Mouse (Mus musculus): ENCODE measurements around the gene Magi2. TPM values are rescaled to one million over a fixed set of nuclear protein-coding genes. Genes with fewer than 3 reads are reported as not detected.
"Not testable (repeated sequence)": the region's sequence is repeated elsewhere in the genome, so short reads cannot be mapped to it uniquely, and the experiment has no call there.

Magi2 gene
- polyA plus RNA-seq, 1 experiment from 2014 or later = 2.7 TPM

DNA sequence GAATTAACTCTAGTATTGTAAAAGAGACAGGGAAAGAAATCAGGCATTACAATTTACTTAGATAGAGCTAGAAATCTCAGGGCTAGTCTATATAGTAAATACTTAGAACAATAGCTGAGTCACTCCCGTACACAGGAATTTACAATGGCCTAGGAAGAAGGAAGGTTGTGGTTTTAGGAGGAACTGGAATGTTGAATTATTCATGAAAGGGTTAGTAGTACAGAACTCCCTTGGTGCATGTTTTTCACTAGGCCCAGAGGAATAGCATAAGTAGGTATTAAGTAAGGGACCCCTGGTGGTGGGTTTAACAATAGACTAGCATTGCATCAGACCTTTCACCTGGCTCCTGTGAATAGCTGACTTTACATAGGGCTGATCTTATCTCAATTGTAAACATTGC, 339.3 kb downstream of the Magi2 start:
- H3K4me1 ChIP-seq; H3K27ac ChIP-seq (replicated peaks); H3K9ac ChIP-seq; H3K27me3 ChIP-seq (replicated peaks); H3K36me3 ChIP-seq; H3K9me3 ChIP-seq; H3K4me2 ChIP-seq; ATAC-seq (ENCODE audit: extremely low read depth, insufficient number of reproducible peaks, low FRiP score, low TSS enrichment); H3K4me3 ChIP-seq: not testable (repeated sequence)
- 76% methylated on average over 1 of the region's 1 CpGs for WGBS

DNA sequence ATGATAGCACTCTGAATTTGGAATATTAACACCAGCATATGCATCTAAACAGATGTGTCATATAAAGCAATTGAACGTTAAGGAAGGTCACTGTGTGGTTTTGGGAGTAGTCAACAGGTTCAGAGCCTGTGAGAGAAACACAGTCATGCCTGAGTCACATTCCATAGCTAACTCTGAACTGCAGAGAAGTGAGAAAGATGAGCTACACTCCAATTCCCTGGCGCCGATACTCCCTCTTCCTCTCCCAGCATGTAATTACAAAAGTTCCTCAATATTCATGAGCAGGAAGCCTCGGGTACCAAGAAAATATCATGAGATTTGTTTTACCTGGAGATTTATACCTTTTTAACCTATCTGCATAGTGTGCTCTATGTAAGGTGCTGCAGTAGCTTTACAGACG, 380.9 kb downstream of the Magi2 start:
- no peak for ATAC-seq (ENCODE audit: extremely low read depth, insufficient number of reproducible peaks, low FRiP score, low TSS enrichment)
- H3K4me1 ChIP-seq = no peaks in the 10 kb centered on the region
- no peak overlapping the region for H3K9ac ChIP-seq
- no peak overlapping the region for H3K4me2 ChIP-seq
- no peak overlapping the region for H3K27ac ChIP-seq (replicated peaks)
- no peaks in the 10 kb centered on the region for H3K9me3 ChIP-seq
- H3K4me3 ChIP-seq = no peak overlapping the region
- 54% methylated on average over 5 of the region's 5 CpGs for WGBS
- H3K36me3 ChIP-seq = no peaks in the 10 kb centered on the region
- no peaks in the 10 kb centered on the region for H3K27me3 ChIP-seq (replicated peaks)

DNA sequence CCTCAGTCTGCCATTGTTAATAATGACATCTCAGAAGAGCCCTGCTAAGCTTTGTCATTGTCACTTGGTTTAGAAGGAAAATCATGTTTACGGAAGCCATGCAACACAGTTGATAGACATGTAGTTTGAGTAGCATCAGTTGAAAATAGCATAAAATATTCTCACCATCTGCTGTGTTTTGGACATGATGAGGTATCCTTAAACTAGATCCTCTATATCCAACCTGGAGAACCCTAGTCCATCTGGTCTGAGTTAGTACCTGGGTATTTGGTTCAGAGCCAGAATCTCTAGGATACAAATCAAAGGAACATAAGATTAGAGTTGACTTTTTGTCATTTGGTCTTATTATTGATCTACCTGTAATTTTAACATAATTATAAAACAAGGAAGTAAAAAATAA, 385.0 kb downstream of the Magi2 start:
- ATAC-seq (ENCODE audit: extremely low read depth, insufficient number of reproducible peaks, low FRiP score, low TSS enrichment) = no peak
- no peaks in the 10 kb centered on the region for H3K4me1 ChIP-seq
- H3K9me3 ChIP-seq = no peaks in the 10 kb centered on the region
- H3K4me2 ChIP-seq = no peak overlapping the region
- H3K4me3 ChIP-seq = no peak overlapping the region
- H3K36me3 ChIP-seq = no peaks in the 10 kb centered on the region
- 80% methylated on average over 1 of the region's 1 CpGs for WGBS
- no peaks in the 10 kb centered on the region for H3K27me3 ChIP-seq (replicated peaks)
- no peak overlapping the region for H3K27ac ChIP-seq (replicated peaks)
- no peak overlapping the region for H3K9ac ChIP-seq

DNA sequence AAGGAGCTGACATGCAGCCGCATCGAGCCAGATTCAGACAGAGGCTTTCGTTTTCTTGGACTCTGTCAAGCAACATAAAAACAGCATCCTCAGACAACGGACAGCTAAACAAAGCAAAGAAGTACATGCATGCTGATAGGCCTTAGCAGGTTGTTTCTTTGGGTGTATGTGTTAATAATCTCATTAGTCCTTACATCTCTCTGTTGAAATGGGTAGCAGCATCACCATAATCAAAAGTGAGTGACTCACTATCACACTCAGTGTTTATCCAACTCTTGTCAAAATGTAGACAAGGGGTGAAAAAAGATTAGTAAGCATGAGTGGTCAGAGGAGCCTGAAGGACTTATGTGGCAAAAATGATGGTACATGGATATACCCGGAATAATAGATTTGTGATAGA, 394.8 kb downstream of the Magi2 start:
- Histone ChIP-seq H3K27ac (replicated peaks) (no peak overlapping the region), H3K36me3 (no peaks in the 10 kb centered on the region), H3K27me3 (replicated peaks) (no peaks in the 10 kb centered on the region), H3K9ac (no peak overlapping the region), H3K4me1 (no peaks in the 10 kb centered on the region), H3K4me3 (no peak overlapping the region), H3K4me2 (no peak overlapping the region), H3K9me3 (no peaks in the 10 kb centered on the region)
- 78% methylated on average over 5 of the region's 5 CpGs for WGBS
- ATAC-seq (ENCODE audit: extremely low read depth, insufficient number of reproducible peaks, low FRiP score, low TSS enrichment) = no peak

DNA sequence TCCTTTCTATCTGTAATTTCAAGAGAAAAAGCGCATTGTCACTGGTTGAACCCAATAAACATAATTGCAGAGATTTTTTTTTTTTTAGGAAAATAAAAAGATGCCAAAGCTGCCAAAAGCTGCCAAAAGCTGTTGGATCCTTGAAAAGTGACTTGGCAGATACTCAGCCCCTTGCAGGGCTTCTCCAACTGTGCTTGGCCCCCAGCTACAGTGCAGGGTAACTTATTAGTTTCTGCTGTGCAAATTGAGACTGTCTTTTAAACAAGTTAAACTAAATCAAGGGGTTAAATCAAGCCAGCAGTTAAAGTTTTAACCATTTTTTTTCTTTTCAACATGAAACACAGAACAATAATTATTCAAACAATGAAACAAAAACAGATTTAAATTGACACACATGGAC, 407.1 kb downstream of the Magi2 start:
- no peaks in the 10 kb centered on the region for H3K4me1 ChIP-seq
- no peak overlapping the region for H3K27ac ChIP-seq (replicated peaks)
- no peaks in the 10 kb centered on the region for H3K36me3 ChIP-seq
- H3K4me2 ChIP-seq = no peak overlapping the region
- WGBS = 82% methylated on average over 1 of the region's 1 CpGs
- no peak overlapping the region for H3K9ac ChIP-seq
- 0 out of 2 replicates have a peak, but pooled peaks cover 4% of the 10 kb centered on the region for H3K9me3 ChIP-seq
- no peak for ATAC-seq (ENCODE audit: extremely low read depth, insufficient number of reproducible peaks, low FRiP score, low TSS enrichment)
- H3K4me3 ChIP-seq = no peak overlapping the region
- H3K27me3 ChIP-seq (replicated peaks) = no peaks in the 10 kb centered on the region

DNA sequence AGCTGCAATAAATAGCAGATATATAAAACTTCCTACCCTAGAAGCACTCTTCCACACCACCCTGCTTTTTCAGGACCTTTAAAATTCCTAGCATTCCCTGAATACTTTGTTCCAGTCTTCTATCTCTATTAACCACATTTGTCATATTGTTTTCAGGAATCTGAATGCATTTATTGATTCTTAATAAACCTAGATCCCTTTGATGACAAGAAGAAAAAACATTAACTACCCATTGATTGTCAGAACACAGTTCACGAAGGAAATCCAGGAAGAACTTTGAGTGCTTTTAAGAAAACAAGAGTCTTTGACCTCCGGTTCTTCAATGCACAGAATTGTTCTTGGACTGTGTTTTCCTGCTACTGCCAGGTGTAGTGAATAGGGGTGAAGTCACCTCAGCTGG, 411.0 kb downstream of the Magi2 start:
- Histone ChIP-seq H3K36me3 (no peaks in the 10 kb centered on the region), H3K4me1 (no peaks in the 10 kb centered on the region)
- WGBS = 50% methylated on average over 2 of the region's 2 CpGs

DNA sequence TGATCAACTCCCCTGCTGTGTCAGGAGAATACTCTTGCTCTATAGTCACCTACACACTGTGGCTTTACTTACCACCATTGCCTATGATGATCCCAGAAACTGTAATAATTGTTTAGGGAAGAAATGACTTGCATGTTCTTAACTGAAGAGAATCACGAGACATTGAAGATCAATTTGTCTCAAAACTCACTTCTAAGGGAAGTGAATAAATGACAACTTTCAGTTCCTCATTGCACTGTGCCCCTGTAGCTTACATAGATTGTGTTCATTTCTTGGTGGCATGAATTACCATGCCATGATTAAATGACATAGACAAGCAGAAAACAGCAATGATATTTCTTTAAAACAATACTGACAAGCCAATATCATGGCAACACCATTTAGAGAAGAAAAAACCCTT, 429.1 kb downstream of the Magi2 start:
- Histone ChIP-seq H3K9me3 (no peaks in the 10 kb centered on the region), H3K4me3 (no peak overlapping the region), H3K9ac (no peak overlapping the region), H3K4me2 (no peak overlapping the region), H3K27ac (replicated peaks) (no peak overlapping the region), H3K4me1 (no peaks in the 10 kb centered on the region), H3K27me3 (replicated peaks) (no peaks in the 10 kb centered on the region), H3K36me3 (no peaks in the 10 kb centered on the region)
- ATAC-seq (ENCODE audit: extremely low read depth, insufficient number of reproducible peaks, low FRiP score, low TSS enrichment) = no peak
- WGBS = 59% methylated on average over 1 of the region's 1 CpGs

More for the DNA sequence above, 411.0 kb downstream of the Magi2 start:
- Histone ChIP-seq H3K4me2 (no peak overlapping the region), H3K9me3 (0 out of 2 replicates have a peak, but pooled peaks cover 4% of the 10 kb centered on the region), H3K9ac (no peak overlapping the region), H3K27me3 (replicated peaks) (no peaks in the 10 kb centered on the region), H3K4me3 (no peak overlapping the region), H3K27ac (replicated peaks) (no peak overlapping the region)
- ATAC-seq (ENCODE audit: extremely low read depth, insufficient number of reproducible peaks, low FRiP score, low TSS enrichment) = no peak

DNA sequence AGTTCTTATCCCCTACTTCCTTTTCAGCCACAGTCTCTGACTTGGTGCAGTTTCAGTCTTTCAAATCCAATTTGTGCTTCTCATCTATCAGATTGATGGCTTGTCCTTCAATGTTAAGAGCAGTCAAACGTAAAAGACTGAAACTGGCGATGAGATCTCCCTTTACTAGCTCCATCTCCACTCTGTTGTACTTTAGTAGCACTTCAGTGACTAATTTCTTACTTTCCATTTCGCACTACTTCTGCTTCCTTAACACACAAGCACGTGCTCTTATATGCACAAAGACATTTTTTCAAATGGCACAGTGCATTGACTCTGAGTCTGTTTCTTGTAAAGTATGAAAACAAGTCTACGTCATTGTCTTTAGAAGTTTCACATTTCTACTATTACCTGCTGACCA, 439.6 kb downstream of the Magi2 start:
- Histone ChIP-seq H3K27me3 (replicated peaks) (no peaks in the 10 kb centered on the region), H3K9me3 (no peaks in the 10 kb centered on the region), H3K4me1 (no peaks in the 10 kb centered on the region), H3K36me3 (no peaks in the 10 kb centered on the region), H3K4me3 (no peak overlapping the region), H3K9ac (no peak overlapping the region), H3K4me2 (no peak overlapping the region), H3K27ac (replicated peaks) (no peak overlapping the region)
- ATAC-seq (ENCODE audit: extremely low read depth, insufficient number of reproducible peaks, low FRiP score, low TSS enrichment) = no peak
- WGBS = 73% methylated on average over 5 of the region's 5 CpGs

DNA sequence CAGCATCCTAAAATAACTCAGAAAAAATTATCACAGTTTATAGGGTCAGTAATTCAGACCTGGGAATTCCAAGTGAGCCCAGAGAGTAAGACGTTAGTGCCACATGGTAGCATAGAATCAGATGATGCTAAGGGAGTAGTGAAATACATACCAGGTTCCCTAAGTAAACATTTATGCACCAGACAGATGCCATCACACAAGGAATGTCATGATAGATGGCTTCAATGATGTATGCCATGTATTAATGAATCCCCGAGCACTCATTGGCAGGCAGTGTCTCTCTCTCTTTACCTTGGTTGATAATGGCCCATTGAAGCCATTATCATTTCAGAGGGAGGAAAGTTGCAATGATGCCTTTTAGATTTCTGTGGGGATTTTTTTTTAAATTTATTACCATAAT, 490.5 kb downstream of the Magi2 start:
- Histone ChIP-seq H3K4me1 (no peaks in the 10 kb centered on the region), H3K27ac (replicated peaks) (no peak overlapping the region), H3K9ac (no peak overlapping the region), H3K36me3 (no peaks in the 10 kb centered on the region), H3K9me3 (no peaks in the 10 kb centered on the region), H3K27me3 (replicated peaks) (no peaks in the 10 kb centered on the region), H3K4me3 (no peak overlapping the region), H3K4me2 (no peak overlapping the region)
- WGBS = 73% methylated on average over 2 of the region's 2 CpGs
- no peak; the same call in 1 of the 2 replicates for ATAC-seq (ENCODE audit: extremely low read depth, insufficient number of reproducible peaks, low FRiP score, low TSS enrichment)

DNA sequence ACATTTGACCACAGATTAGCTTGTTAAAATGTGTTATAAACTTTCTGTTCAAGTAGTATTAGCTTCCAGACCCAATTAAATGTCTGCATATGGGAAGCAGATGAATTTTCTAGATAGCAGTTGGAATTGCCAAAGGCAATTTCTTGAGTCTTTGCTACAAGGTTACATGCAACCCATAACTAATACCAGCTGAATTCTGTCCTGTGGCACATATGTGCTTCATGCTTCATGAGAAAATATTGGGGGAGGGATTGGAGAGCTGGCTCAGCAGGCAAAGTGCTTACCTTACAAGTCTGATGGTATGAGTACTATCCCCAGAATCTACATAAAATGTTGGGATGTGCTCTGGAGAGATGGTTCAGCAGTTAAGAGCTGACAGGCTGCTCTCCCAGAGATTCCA, 499.4 kb downstream of the Magi2 start:
- Histone ChIP-seq H3K4me2 (no peak overlapping the region), H3K27me3 (replicated peaks) (no peaks in the 10 kb centered on the region), H3K9me3 (no peaks in the 10 kb centered on the region), H3K4me3 (no peak overlapping the region), H3K9ac (no peak overlapping the region), H3K36me3 (no peaks in the 10 kb centered on the region), H3K4me1 (no peaks in the 10 kb centered on the region), H3K27ac (replicated peaks) (no peak overlapping the region)
- no peak for ATAC-seq (ENCODE audit: extremely low read depth, insufficient number of reproducible peaks, low FRiP score, low TSS enrichment)

DNA sequence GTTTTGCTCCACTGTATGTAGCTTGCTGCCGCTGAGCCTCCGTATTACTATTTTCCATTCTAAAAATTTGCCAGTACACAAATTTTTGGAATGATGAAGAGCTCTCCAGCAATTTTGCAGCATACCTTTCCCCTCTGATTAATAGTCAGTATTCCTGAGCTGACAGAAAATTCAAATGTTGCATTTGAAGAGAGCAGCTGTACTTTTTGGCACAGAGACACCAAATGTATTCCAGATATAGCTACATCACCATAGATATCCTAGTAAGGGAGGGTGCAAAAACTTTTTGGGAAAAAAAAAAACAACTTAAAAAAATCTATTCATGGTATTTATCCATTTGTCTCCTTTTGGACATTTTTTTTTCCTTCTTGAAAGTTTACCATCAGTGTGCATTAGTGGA, 518.5 kb downstream of the Magi2 start:
- Histone ChIP-seq H3K4me1 (no peaks in the 10 kb centered on the region), H3K9me3 (no peaks in the 10 kb centered on the region), H3K4me2 (no peak overlapping the region), H3K27me3 (replicated peaks) (no peaks in the 10 kb centered on the region), H3K4me3 (no peak overlapping the region), H3K9ac (no peak overlapping the region), H3K36me3 (no peaks in the 10 kb centered on the region), H3K27ac (replicated peaks) (no peak overlapping the region)
- ATAC-seq (ENCODE audit: extremely low read depth, insufficient number of reproducible peaks, low FRiP score, low TSS enrichment) = no peak
- 77% methylated on average over 2 of the region's 2 CpGs for WGBS

DNA sequence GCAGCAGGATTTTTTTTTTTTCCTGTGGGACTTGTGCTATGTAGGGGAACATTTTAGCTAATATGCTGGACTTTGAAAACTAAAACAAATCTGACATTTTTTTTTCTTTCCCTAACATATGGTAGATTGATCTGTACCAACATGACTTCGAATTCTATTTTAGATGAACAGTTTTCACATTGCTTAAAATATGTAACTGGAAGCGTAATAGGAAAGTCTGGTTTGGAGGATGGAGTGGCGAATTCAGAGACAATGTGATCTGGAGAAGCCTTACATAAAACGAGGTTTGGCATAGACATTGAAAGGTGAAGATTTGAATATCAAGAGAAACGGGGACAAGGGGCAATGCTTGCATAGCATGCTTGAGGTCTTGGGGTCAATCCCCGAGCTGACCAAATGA, 519.1 kb downstream of the Magi2 start:
- H3K9me3 ChIP-seq = no peaks in the 10 kb centered on the region
- ATAC-seq (ENCODE audit: extremely low read depth, insufficient number of reproducible peaks, low FRiP score, low TSS enrichment) = no peak
- no peak overlapping the region for H3K27ac ChIP-seq (replicated peaks)
- no peak overlapping the region for H3K4me2 ChIP-seq
- no peaks in the 10 kb centered on the region for H3K36me3 ChIP-seq
- no peaks in the 10 kb centered on the region for H3K4me1 ChIP-seq
- WGBS = 66% methylated on average over 6 of the region's 6 CpGs
- no peak overlapping the region for H3K9ac ChIP-seq
- no peaks in the 10 kb centered on the region for H3K27me3 ChIP-seq (replicated peaks)
- no peak overlapping the region for H3K4me3 ChIP-seq
